Mouse (Mus musculus): ENCODE measurements at regions not wholly inside any gene's neighbourhood (a gene's known extent, or its start where the extent isn't known, plus 50 kb on each side); places are given as distances from the start of the nearest gene placed in this dataset.

GRCm38 (mm10) chr10:17654308-17654858 lies 68.6 kb upstream of the Cited2 start:
- Histone ChIP-seq H3K27me3 (ENCODE audit: control insufficient read depth, insufficient read depth, low read length) (no peaks in the 10 kb centered on the region), H3K36me3 (ENCODE audit: control insufficient read depth, insufficient read depth, low read length) (no peaks in the 10 kb centered on the region), H3K4me3 (ENCODE audit: low read depth, low read length) (no peak overlapping the region), H3K4me1 (ENCODE audit: control insufficient read depth, insufficient read depth, low read length) (no peaks in the 10 kb centered on the region), H3K9ac (ENCODE audit: low read length) (no peak overlapping the region), H3K4me2 (ENCODE audit: low read depth, severe bottlenecking) (no peak overlapping the region), H3K9me3 (ENCODE audit: control insufficient read depth, low read length) (no peaks in the 10 kb centered on the region), H3K27ac (replicated peaks; ENCODE audit: low read depth, low read length) (no peak overlapping the region)
- WGBS = 79% methylated on average over 2 of the region's 2 CpGs
- DNase-seq (ENCODE audit: low spot score) (no peak), ATAC-seq (ENCODE audit: insufficient number of reproducible peaks, low FRiP score, low TSS enrichment, low read depth) (no peak)

- ATAC-seq (ENCODE audit: insufficient number of reproducible peaks, low FRiP score, low TSS enrichment, low read depth) (peak; percentile 13; the same call in 1 of the 2 replicates), DNase-seq (ENCODE audit: low spot score) (no peak)
- no peak overlapping the region for H3K27ac ChIP-seq (replicated peaks; ENCODE audit: low read depth, low read length)
- no peaks in the 10 kb centered on the region for H3K27me3 ChIP-seq (ENCODE audit: control insufficient read depth, insufficient read depth, low read length)
- no peaks in the 10 kb centered on the region for H3K4me1 ChIP-seq (ENCODE audit: control insufficient read depth, insufficient read depth, low read length)
- no peaks in the 10 kb centered on the region for H3K9me3 ChIP-seq (ENCODE audit: control insufficient read depth, low read length)
- no peaks in the 10 kb centered on the region for H3K36me3 ChIP-seq (ENCODE audit: control insufficient read depth, insufficient read depth, low read length)
- no peak overlapping the region for H3K4me2 ChIP-seq (ENCODE audit: low read depth, severe bottlenecking)
- 53% methylated on average over 10 of the region's 10 CpGs for WGBS
- no peak overlapping the region for H3K4me3 ChIP-seq (ENCODE audit: low read depth, low read length)
- H3K9ac ChIP-seq (ENCODE audit: low read length) = no peak overlapping the region
Observed at GRCm38 (mm10) chr10:17655459-17656051, 67.5 kb upstream of the Cited2 start.

DNA sequence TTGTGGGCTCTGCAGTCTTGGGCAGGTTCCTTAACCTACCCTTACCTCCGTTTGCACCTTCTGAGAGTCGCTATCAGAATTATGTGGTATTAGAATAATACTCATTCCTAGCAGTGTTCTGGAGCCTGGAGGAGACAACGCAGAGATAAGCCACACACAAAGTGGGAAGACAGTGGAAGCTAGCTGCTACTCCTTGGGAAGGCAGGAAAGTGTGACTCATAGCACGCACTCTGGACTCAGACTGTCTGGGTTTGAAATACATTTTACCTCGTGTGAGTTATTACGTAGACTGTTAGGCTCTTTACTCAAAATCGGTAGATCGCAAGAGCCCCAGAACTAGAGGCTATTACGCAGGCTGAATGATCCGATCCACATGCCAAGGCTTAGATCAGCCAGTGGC lies 66.7 kb upstream of the Cited2 start:
- Histone ChIP-seq H3K9me3 (ENCODE audit: control insufficient read depth, low read length) (no peaks in the 10 kb centered on the region), H3K27ac (replicated peaks; ENCODE audit: low read depth, low read length) (no peak overlapping the region), H3K4me2 (ENCODE audit: low read depth, severe bottlenecking) (no peak overlapping the region), H3K27me3 (ENCODE audit: control insufficient read depth, insufficient read depth, low read length) (no peaks in the 10 kb centered on the region), H3K4me3 (ENCODE audit: low read depth, low read length) (no peak overlapping the region), H3K9ac (ENCODE audit: low read length) (no peak overlapping the region), H3K4me1 (ENCODE audit: control insufficient read depth, insufficient read depth, low read length) (no peaks in the 10 kb centered on the region), H3K36me3 (ENCODE audit: control insufficient read depth, insufficient read depth, low read length) (no peaks in the 10 kb centered on the region)
- 67% methylated on average over 10 of the region's 10 CpGs for WGBS
- no peak for ATAC-seq (ENCODE audit: insufficient number of reproducible peaks, low FRiP score, low TSS enrichment, low read depth)
- no peak for DNase-seq (ENCODE audit: low spot score)

- no peak overlapping the region for H3K27ac ChIP-seq (replicated peaks; ENCODE audit: low read depth, low read length)
- WGBS = 8% methylated on average over 8 of the region's 8 CpGs
- H3K36me3 ChIP-seq (ENCODE audit: control insufficient read depth, insufficient read depth, low read length) = no peaks in the 10 kb centered on the region
- no peak for ATAC-seq (ENCODE audit: insufficient number of reproducible peaks, low FRiP score, low TSS enrichment, low read depth)
- no peak for DNase-seq (ENCODE audit: low spot score)
- no peaks in the 10 kb centered on the region for H3K9me3 ChIP-seq (ENCODE audit: control insufficient read depth, low read length)
- no peak overlapping the region for H3K4me2 ChIP-seq (ENCODE audit: low read depth, severe bottlenecking)
- H3K4me1 ChIP-seq (ENCODE audit: control insufficient read depth, insufficient read depth, low read length) = no peaks in the 10 kb centered on the region
- H3K4me3 ChIP-seq (ENCODE audit: low read depth, low read length) = no peak overlapping the region
- no peak overlapping the region for H3K9ac ChIP-seq (ENCODE audit: low read length)
- no peaks in the 10 kb centered on the region for H3K27me3 ChIP-seq (ENCODE audit: control insufficient read depth, insufficient read depth, low read length)
Observed at GRCm38 (mm10) chr10:17656872-17657482, 66.0 kb upstream of the Cited2 start.

- Histone ChIP-seq H3K4me2 (ENCODE audit: low read depth, severe bottlenecking) (no peak overlapping the region), H3K9me3 (ENCODE audit: control insufficient read depth, low read length) (no peaks in the 10 kb centered on the region), H3K36me3 (ENCODE audit: control insufficient read depth, insufficient read depth, low read length) (no peaks in the 10 kb centered on the region), H3K4me3 (ENCODE audit: low read depth, low read length) (no peak overlapping the region), H3K9ac (ENCODE audit: low read length) (no peak overlapping the region), H3K27ac (replicated peaks; ENCODE audit: low read depth, low read length) (no peak overlapping the region), H3K4me1 (ENCODE audit: control insufficient read depth, insufficient read depth, low read length) (no peaks in the 10 kb centered on the region), H3K27me3 (ENCODE audit: control insufficient read depth, insufficient read depth, low read length) (no peaks in the 10 kb centered on the region)
- ATAC-seq (ENCODE audit: insufficient number of reproducible peaks, low FRiP score, low TSS enrichment, low read depth) (no peak), DNase-seq (ENCODE audit: low spot score) (no peak)
- 91% methylated on average over 9 of the region's 9 CpGs for WGBS
Observed at GRCm38 (mm10) chr10:17659575-17659974, 63.4 kb upstream of the Cited2 start.

- Histone ChIP-seq H3K27ac (replicated peaks; ENCODE audit: low read depth, low read length) (no peak overlapping the region), H3K9ac (ENCODE audit: low read length) (no peak overlapping the region), H3K4me2 (ENCODE audit: low read depth, severe bottlenecking) (no peak overlapping the region), H3K4me3 (ENCODE audit: low read depth, low read length) (no peak overlapping the region), H3K36me3 (ENCODE audit: control insufficient read depth, insufficient read depth, low read length) (no peaks in the 10 kb centered on the region), H3K4me1 (ENCODE audit: control insufficient read depth, insufficient read depth, low read length) (no peaks in the 10 kb centered on the region), H3K27me3 (ENCODE audit: control insufficient read depth, insufficient read depth, low read length) (no peaks in the 10 kb centered on the region), H3K9me3 (ENCODE audit: control insufficient read depth, low read length) (no peaks in the 10 kb centered on the region)
- WGBS = 95% methylated on average over 5 of the region's 5 CpGs
- ATAC-seq (ENCODE audit: insufficient number of reproducible peaks, low FRiP score, low TSS enrichment, low read depth) (no peak), DNase-seq (ENCODE audit: low spot score) (no peak)
Observed at GRCm38 (mm10) chr10:17660836-17661452, 62.1 kb upstream of the Cited2 start.

DNA sequence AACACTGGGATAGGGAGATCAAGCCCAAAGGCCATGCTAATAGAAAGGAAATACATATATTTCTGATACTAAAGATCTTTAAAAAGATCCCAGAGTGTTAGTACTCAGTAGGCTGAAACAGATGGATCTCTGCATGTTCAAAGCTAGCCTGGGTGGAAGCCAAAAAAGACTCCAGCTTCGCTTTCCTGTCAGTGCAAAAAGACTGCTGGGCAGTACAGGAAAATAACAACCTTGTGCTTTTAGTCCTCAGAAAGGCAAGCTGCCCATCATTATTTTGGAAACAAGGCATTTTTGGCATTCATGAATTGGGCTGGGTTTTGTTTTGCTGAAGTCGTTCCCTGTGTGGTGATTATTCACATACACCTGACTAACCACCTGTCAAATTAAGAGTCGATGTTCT lies 56.9 kb upstream of the Cited2 start:
- no peak for DNase-seq (ENCODE audit: low spot score)
- H3K27me3 ChIP-seq (ENCODE audit: control insufficient read depth, insufficient read depth, low read length) = no peaks in the 10 kb centered on the region
- no peaks in the 10 kb centered on the region for H3K4me1 ChIP-seq (ENCODE audit: control insufficient read depth, insufficient read depth, low read length)
- 81% methylated on average over 3 of the region's 3 CpGs for WGBS
- ATAC-seq (ENCODE audit: insufficient number of reproducible peaks, low FRiP score, low TSS enrichment, low read depth) = no peak
- no peak overlapping the region for H3K4me2 ChIP-seq (ENCODE audit: low read depth, severe bottlenecking)
- no peaks in the 10 kb centered on the region for H3K9me3 ChIP-seq (ENCODE audit: control insufficient read depth, low read length)
- H3K27ac ChIP-seq (replicated peaks; ENCODE audit: low read depth, low read length) = no peak overlapping the region
- no peak overlapping the region for H3K9ac ChIP-seq (ENCODE audit: low read length)
- H3K36me3 ChIP-seq (ENCODE audit: control insufficient read depth, insufficient read depth, low read length) = no peaks in the 10 kb centered on the region
- no peak overlapping the region for H3K4me3 ChIP-seq (ENCODE audit: low read depth, low read length)

- no peak for DNase-seq (ENCODE audit: low spot score)
- Histone ChIP-seq H3K36me3 (ENCODE audit: control insufficient read depth, insufficient read depth, low read length) (no peaks in the 10 kb centered on the region), H3K9me3 (ENCODE audit: control insufficient read depth, low read length) (no peaks in the 10 kb centered on the region), H3K27ac (replicated peaks; ENCODE audit: low read depth, low read length) (no peak overlapping the region), H3K4me2 (ENCODE audit: low read depth, severe bottlenecking) (no peak overlapping the region), H3K9ac (ENCODE audit: low read length) (no peak overlapping the region), H3K27me3 (ENCODE audit: control insufficient read depth, insufficient read depth, low read length) (no peaks in the 10 kb centered on the region), H3K4me1 (ENCODE audit: control insufficient read depth, insufficient read depth, low read length) (no peaks in the 10 kb centered on the region), H3K4me3 (ENCODE audit: low read depth, low read length) (no peak overlapping the region)
- no peak for ATAC-seq (ENCODE audit: insufficient number of reproducible peaks, low FRiP score, low TSS enrichment, low read depth)
- WGBS = 92% methylated on average over 9 of the region's 9 CpGs
Observed at GRCm38 (mm10) chr10:17669401-17669800, 53.6 kb upstream of the Cited2 start.
